Mouse (Mus musculus) heart, embryonic 10.5 days (tissue): Measurements from ENCODE around the gene Duox2. TPM values are rescaled to one million over a fixed set of nuclear protein-coding genes. Genes with fewer than 3 reads are reported as not detected.

ENCODE experiments used
- DNase-seq: peaks from one replicate; pipeline ENCODE4 v3.0.0-alpha.2; 2017; ENCODE audit warnings: low spot score
- H3K27ac ChIP-seq: fragments of 300-500 bp; sonication (generic); 2 replicates; pipeline ENCODE4 v1.5.1; 2016; ENCODE audit warnings: mild to moderate bottlenecking
- H3K27me3 ChIP-seq: fragments of 300-500 bp; sonication (generic); 2 replicates; pipeline ENCODE4 v1.6.1; 2016; ENCODE audit warnings: mild to moderate bottlenecking; ENCODE audit not compliant: poor library complexity, insufficient read depth, severe bottlenecking
- H3K36me3 ChIP-seq: fragments of 300-500 bp; sonication (generic); 2 replicates; pipeline ENCODE4 v1.6.1; 2016; ENCODE audit warnings: mild to moderate bottlenecking, moderate library complexity
- H3K4me1 ChIP-seq: fragments of 300-500 bp; sonication (generic); 2 replicates; pipeline ENCODE4 v1.6.1; 2016; ENCODE audit warnings: mild to moderate bottlenecking
- H3K4me3 ChIP-seq: fragments of 300-500 bp; sonication (generic); 2 replicates; pipeline ENCODE4 v1.5.1; 2016; ENCODE audit warnings: mild to moderate bottlenecking, moderate library complexity
- H3K9me3 ChIP-seq: fragments of 300-500 bp; sonication (generic); 2 replicates; pipeline ENCODE4 v1.6.1; 2016; ENCODE audit warnings: mild to moderate bottlenecking, moderate library complexity
- WGBS: fragments of 180-500 bp; shearing (Covaris S2); methylation state at CpG from one replicate; pipeline ENCODE4 v1.1.7; 2016; 5-methylcytosine and 5-hydroxymethylcytosine counted together
- polyA plus RNA-seq: library from polyadenylated mRNA; unstranded; fragments of >200 nt; fragmentation: Nextera tagmentation; extraction: Ambion mirVana; gene quantifications from 2 replicates; pipeline ENCODE4 v1.2.1, GENCODE M21; 2016

Duox2 gene
- polyA plus RNA-seq, 1 experiment from 2014 or later: not detected

DNA sequence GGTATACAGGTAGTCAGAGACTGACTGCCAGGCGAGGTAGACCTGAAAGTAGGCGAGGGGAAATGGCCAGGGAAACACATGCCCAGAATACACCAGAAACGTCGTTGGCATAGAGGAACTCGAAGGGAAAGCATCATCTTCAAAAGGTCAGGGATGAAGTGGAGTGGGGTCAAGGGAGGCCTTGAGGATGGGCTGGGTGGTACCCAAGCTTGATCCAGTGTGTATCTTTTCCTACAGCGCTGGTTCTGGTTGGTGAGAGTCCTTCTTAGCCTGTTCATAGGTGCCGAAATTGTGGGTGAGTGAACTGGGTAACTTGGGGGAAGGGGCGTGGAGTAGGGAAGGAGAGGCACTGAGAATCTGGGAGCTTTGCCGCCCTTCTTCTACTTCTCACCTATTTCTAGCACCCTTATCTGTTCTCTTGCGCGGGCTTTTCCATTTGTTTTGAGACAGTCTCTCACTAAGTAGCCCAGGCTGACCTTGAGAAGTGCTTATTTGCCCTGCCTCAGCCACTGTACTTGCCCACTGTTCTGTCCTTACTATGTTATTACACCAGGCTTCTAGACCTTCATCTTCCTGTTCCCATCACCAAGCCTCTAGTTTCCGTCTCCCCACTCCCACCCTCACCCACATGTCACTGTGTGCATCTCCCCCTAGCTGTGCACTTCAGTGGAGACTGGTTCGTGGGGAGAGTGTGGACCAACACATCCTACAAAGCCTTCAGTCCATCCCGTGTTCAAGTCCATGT is 1.8 kb upstream of the Duox2 start:
- 7% methylated on average over 14 of the region's 14 CpGs for WGBS
- Histone ChIP-seq H3K9me3 (no peaks in the 10 kb centered on the region), H3K36me3 (no peaks in the 10 kb centered on the region), H3K4me1 (peaks cover 45% of the 10 kb centered on the region), H3K4me3 (0 out of 2 replicates have a peak overlapping the region, but pooled peaks have one; percentile 5), H3K27ac (no peak overlapping the region), H3K27me3 (peaks cover 100% of the 10 kb centered on the region)
- DNase-seq: no peak

DNA sequence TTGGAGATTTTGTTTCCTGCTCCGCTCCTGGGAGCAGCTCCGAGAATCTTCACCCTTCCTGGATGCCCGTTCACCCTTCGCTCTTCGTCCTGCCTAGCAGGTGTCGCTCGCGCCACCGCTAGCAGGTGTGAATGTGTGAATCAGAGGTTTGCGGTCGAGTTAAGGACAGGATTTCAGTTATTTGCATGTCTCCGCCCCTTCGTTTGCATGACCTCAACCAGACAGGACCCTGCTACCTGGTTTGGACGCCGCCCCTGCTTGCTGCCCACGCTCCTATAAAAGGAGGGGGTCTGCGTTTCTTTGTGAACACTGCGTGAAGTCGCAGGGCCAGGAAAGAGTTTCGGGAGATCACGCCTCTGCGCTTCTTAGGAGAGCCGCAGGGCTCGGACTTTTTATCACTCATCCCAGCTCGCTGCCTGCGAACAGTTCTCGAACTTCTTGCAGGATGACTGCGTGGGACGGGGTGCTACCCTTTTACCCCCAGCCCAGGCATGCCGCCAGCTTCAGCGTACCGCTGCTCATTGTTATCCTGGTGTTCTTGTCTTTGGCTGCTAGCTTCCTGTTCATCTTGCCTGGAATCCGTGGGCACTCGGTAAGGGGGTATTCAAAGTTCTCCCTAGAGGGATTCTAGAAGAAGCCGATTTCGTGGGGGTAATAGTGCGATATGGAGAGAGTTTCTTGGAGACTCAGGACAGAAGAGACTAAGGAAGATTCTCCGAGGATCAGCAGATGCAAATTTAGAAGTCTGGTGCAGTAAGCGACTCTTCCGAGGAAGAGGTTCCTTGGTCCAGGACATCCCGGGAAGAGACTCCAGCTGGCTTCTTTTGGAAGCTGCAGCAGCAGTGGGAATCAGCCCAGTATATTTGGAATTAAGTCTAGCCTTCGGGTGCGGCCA is 594 bp upstream of the Duox2 start, which contains the start of gene Duoxa2:
TSS of gene Duoxa2 (plus strand) at position 305 of the 895 bp plus-strand sequence.
- Histone ChIP-seq H3K4me3 (peak within 1 kb of the TSS; percentile 57), H3K27me3 (peaks cover 100% of the 10 kb centered on the region), H3K27ac (no peak within 1 kb of the TSS), H3K36me3 (no peaks in the 10 kb centered on the region), H3K4me1 (peaks cover 45% of the 10 kb centered on the region), H3K9me3 (no peaks in the 10 kb centered on the region)
- 1% methylated on average over 43 of the region's 43 CpGs for WGBS
- DNase-seq: no peak

DNA sequence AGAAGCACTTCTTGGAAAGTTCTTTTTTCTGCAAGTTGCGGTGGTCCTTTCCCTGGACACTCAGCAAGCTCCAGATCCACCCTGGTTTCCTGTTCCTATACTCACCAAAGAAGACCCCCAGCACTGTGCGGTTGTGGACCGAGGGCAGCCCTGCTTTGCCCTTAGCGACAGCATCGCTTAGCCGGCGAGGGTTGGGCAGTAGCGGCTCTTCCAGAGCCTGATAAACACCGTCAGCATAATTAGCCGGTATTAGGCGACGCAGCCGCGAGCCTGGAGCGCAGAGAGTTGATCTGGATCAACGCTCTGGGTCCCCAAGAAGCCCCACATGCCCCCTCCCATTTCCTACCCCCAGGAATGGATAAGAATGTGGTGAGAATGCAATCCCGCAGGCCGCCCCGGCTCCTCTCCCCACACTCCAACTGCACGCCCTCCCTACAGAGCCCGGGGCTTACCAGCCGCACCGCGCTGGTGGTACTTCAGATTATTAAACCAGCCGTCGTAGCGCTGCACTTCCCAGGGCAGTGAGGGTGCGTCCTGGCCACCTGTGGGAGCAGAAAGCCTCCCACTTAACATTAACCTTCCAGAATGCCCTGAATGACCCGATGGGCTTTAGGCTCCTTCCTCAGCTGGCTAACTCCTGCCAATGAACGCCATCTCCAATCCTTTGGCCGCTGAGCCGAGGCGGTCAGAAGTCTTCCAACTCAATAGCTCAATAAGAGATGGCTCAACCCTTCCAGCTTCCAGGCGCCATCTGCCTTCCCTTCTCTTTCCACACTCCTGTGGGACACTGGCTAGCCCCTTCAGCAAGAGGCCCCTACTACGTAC is 766 bp downstream of the Duox2 start:
- H3K4me3 ChIP-seq: peak overlapping the region; percentile 57
- no peak for DNase-seq
- WGBS: under 1% methylated on average over 35 of the region's 35 CpGs

DNA sequence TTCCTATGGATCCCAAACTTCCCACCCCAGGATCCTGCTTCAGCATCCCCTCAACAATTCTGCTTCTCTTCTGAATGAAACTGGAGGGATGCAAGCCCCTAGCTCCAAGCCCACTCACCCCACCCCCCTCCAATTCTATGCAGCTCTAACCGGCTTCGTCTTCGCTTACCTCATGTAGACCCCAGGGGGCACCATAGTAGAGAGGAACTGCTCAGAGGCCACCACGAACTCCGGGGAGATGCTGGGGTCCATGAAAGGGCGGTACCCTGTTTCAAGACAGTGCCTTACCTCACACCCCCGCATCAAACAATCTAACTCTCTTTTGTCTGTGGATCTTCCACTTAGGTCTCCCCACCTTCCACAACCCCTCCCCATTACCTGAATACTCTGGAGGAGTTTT is 3.3 kb downstream of the Duox2 start:
- no peaks in the 10 kb centered on the region for H3K9me3 ChIP-seq
- no peak overlapping the region for H3K4me3 ChIP-seq
- no peak overlapping the region for H3K27ac ChIP-seq
- 9% methylated on average over 7 of the region's 7 CpGs for whole genome bisulfite sequencing
- DNase-seq: no peak
- H3K36me3 ChIP-seq: no peaks in the 10 kb centered on the region
- peaks cover 99% of the 10 kb centered on the region for H3K27me3 ChIP-seq
- peaks cover 30% of the 10 kb centered on the region for H3K4me1 ChIP-seq

More for the DNA sequence above, 766 bp downstream of the Duox2 start:
- Histone ChIP-seq H3K27ac (no peak overlapping the region), H3K27me3 (peaks cover 99% of the 10 kb centered on the region), H3K4me1 (peaks cover 45% of the 10 kb centered on the region), H3K9me3 (no peaks in the 10 kb centered on the region), H3K36me3 (no peaks in the 10 kb centered on the region)

DNA sequence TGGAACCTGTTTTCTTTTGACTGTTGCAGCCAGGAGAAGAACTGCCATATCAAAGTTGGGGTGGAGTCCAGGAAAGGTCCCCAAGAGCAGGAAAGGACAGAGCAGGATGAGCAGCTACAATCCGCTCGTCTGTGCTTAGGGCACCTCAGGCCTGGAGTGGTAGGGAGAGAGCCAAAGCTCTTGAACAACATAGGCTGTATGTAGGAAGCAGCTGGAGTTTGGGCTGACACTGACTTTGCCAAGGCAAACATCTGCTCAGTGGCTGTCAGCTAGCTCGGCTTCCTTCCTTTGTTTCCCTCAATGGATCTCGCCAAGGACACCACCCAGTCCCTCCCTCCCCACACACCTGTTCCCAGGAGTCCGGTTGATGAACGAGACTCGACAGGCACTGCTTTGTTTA is 12.1 kb downstream of the Duox2 start:
- no peak for DNase-seq
- H3K9me3 ChIP-seq: no peaks in the 10 kb centered on the region
- H3K4me1 ChIP-seq: no peaks in the 10 kb centered on the region
- H3K36me3 ChIP-seq: no peaks in the 10 kb centered on the region
- peaks cover 36% of the 10 kb centered on the region for H3K27me3 ChIP-seq
- 61% methylated on average over 7 of the region's 7 CpGs for WGBS
- H3K27ac ChIP-seq: no peak overlapping the region
- H3K4me3 ChIP-seq: no peak overlapping the region

DNA sequence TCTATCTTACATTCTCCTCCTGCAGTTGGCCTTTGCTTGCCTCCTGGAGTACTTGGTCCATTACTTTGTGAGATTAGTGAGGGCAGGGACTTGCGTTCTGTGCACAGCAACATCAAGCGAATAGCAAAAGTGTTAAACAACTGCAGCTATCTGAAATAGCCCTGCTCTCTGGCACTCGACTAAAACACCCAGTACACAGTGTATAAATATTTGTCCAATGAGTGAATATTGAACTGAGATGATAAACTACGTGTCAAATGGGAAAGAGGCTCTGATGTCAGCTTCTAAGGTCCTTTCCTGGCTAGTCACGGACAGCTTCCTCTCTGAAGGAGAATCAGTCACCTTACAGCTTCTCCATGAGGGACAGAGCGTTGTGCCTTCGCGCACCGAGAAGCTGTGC is 14.2 kb downstream of the Duox2 start:
- Histone ChIP-seq H3K4me1 (no peaks in the 10 kb centered on the region), H3K4me3 (no peak overlapping the region), H3K27ac (no peak overlapping the region), H3K9me3 (no peaks in the 10 kb centered on the region), H3K36me3 (no peaks in the 10 kb centered on the region), H3K27me3 (peaks cover 16% of the 10 kb centered on the region; the same call in 1 of the 2 replicates)
- no peak for DNase-seq
- WGBS: 81% methylated on average over 9 of the region's 9 CpGs

DNA sequence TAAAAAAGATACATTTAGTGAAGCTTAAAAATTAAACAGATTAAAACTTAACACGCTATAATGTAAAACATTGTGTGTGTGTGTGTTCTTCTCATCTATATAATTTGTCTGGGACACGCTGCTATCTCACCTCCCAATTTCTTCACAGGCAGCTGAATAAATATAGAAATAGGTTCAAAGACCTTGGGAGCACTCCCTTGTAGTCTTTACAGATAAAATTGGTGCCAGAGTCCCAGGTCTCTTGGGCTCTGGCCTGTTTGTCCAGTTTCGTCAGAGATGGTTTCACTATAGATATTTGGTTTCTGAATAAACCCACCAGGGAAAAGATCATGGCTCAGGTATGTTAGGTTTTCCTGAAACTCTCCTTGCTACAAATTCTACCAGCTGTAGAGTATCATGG is 19.5 kb downstream of the Duox2 start:
- DNase-seq: no peak

DNA sequence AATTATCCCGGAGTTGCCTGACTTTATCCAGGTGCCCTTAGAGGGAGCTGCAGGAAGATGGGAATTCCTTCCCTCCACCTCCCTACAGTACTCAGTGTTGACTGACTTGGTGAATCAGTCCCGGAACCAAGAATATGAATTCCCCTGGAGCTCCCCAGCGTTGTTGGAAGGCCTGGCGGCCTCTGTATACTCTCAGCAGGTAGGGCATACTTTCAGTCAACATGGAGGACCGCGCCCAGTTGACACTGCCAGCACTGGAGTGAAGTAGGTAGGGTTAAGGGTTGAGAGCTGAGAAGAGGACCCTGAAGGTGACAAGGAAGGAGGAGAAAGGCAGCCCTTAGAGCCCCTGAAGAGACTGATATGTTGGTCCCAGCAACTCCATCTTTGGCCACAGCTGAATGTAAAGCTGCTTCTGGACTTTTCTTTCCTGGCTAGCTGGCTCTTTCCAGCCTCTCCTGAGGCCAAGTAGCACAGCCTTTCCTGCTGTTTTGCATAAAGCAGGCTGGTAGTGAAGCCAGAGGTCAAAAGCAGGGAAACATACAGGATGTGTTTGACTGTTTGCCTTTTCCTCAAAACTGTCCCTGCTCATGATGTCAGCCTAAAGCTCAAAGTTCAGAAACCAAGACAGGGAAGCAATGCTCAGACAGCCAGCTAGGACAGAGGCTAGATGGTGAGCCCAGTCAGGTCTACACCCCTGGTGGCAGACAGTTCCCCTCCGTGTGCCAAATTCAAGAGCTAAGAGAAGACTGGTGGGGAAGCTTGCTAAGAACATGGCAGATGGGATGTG is 31.6 kb downstream of the Duox2 start:
- H3K27ac ChIP-seq: no peak overlapping the region
- no peak for DNase-seq
- 83% methylated on average over 7 of the region's 7 CpGs for WGBS
- H3K27me3 ChIP-seq: no peaks in the 10 kb centered on the region
- peaks cover 3% of the 10 kb centered on the region; the same call in 1 of the 2 replicates for H3K36me3 ChIP-seq
- H3K4me3 ChIP-seq: no peak overlapping the region
- no peaks in the 10 kb centered on the region for H3K9me3 ChIP-seq
- no peaks in the 10 kb centered on the region for H3K4me1 ChIP-seq

More for the DNA sequence above, 19.5 kb downstream of the Duox2 start:
- 0 out of 2 replicates have a peak, but pooled peaks cover 3% of the 10 kb centered on the region for H3K4me1 ChIP-seq
- 0 out of 2 replicates have a peak, but pooled peaks cover 5% of the 10 kb centered on the region for H3K27me3 ChIP-seq
- H3K36me3 ChIP-seq: no peaks in the 10 kb centered on the region
- no peak overlapping the region for H3K4me3 ChIP-seq
- H3K27ac ChIP-seq: no peak overlapping the region
- no peaks in the 10 kb centered on the region for H3K9me3 ChIP-seq
- 81% methylated on average over 3 of the region's 3 CpGs for WGBS

DNA sequence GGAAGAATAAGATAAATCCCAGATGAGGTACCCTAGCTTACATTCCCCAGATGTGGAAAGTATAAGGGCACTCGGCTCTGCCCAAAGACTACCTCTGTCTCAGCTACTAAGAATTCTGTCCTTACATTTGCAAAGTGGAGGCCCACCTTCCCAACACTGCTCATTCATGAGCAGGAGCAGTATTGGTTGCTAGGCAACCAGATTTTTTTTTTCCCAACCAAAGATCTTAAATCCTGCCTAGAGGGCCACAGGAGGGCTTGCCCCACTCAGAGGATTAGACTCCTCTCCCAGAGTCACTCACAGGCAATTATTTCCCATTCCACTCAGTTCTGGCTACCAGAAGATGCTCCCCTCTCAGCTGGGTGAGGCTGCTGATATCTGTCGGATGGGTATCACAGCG is 33.6 kb downstream of the Duox2 start:
- peaks cover 12% of the 10 kb centered on the region; the same call in 1 of the 2 replicates for H3K36me3 ChIP-seq
- 76% methylated on average over 3 of the region's 3 CpGs for WGBS
- H3K27ac ChIP-seq: no peak overlapping the region
- DNase-seq: no peak
- no peaks in the 10 kb centered on the region for H3K4me1 ChIP-seq
- no peak overlapping the region for H3K4me3 ChIP-seq
- H3K27me3 ChIP-seq: no peaks in the 10 kb centered on the region
- H3K9me3 ChIP-seq: no peaks in the 10 kb centered on the region

DNA sequence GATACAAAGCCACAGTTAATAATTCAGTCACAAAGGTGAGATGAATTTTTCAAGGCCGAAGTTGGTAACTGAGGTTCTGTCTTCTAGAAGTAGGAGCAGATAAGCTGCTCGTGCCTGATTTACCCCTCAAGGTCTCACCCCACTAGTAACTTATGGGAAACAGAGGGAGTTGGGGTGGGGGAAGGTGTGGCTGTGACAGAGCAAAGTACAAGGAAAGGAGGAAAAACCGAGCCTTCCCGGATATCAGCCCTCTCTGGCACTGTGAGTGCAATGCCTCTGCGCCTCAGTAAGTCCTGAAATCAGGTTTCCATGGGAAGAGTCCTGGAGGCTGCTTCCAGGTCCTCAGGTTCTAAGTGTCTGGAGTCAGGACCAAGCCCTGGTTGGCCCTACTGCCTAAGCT is 37.5 kb downstream of the Duox2 start:
- Histone ChIP-seq H3K4me3 (no peak overlapping the region), H3K27ac (no peak overlapping the region), H3K9me3 (no peaks in the 10 kb centered on the region), H3K27me3 (no peaks in the 10 kb centered on the region), H3K36me3 (peaks cover 12% of the 10 kb centered on the region; the same call in 1 of the 2 replicates), H3K4me1 (no peaks in the 10 kb centered on the region)
- no peak for DNase-seq
- WGBS: 72% methylated on average over 5 of the region's 5 CpGs

DNA sequence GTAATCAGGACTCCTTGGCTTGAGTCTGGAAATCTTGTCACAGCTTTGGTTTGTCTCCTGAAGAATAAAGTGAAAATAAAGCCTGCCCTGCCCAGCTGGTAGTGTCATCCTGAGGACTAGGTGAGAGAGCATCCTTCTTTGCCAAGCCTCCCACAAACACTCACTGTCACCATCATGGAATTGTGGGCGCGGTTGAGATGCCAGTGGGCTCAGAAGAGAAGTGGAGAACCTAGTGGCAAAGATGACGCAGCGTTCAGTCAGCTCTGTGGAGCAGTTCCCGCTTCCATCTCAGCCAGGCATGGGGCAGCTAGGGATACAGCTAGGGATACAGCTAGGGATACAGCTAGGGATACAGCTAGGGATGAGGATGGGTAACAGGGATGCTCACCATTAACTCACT is 42.3 kb downstream of the Duox2 start:
- 88% methylated on average over 5 of the region's 5 CpGs for WGBS
- no peak overlapping the region for H3K27ac ChIP-seq
- H3K27me3 ChIP-seq: no peaks in the 10 kb centered on the region
- no peak for DNase-seq
- H3K4me3 ChIP-seq: no peak overlapping the region
- peaks cover 3% of the 10 kb centered on the region; the same call in 1 of the 2 replicates for H3K36me3 ChIP-seq
- H3K9me3 ChIP-seq: no peaks in the 10 kb centered on the region
- H3K4me1 ChIP-seq: no peaks in the 10 kb centered on the region

DNA sequence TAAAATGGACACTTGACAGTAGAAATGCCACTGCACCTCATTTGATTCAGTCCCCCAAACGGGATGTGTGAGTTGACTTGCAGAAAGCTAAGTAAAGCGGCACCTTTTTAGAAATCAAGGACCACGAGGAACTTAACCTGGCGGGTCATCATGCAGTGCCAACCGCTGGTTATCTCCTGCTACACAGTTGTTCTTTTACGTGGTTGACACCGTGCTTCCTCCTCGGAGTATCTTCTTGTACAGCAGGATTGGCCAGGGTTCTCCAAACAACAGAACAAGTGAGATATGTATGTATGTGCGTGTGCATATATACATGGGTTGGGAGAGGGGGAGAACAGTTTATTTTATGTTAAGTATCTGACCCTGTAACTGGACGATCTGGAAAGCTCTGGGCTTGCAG is 50.5 kb downstream of the Duox2 start:
- peaks cover 2% of the 10 kb centered on the region for H3K36me3 ChIP-seq
- H3K27ac ChIP-seq: no peak overlapping the region
- H3K9me3 ChIP-seq: no peaks in the 10 kb centered on the region
- DNase-seq: no peak
- 0 out of 2 replicates have a peak, but pooled peaks cover 5% of the 10 kb centered on the region for H3K4me1 ChIP-seq
- WGBS: 81% methylated on average over 10 of the region's 10 CpGs
- no peak overlapping the region for H3K4me3 ChIP-seq
- H3K27me3 ChIP-seq: no peaks in the 10 kb centered on the region
